Mouse (Mus musculus) heart, postnatal 0 days (tissue): ENCODE data around the gene Tubb2a.

Source experiments
- CTCF ChIP-seq: IDR thresholded peaks from 2 replicates; pipeline ENCODE4 v1.5.1; 2016; ENCODE audit warnings: antibody characterized with exemption, control low read depth, low read depth
- EP300 ChIP-seq: IDR thresholded peaks from 2 replicates; pipeline ENCODE4 v1.6.1; 2016; ENCODE audit warnings: antibody characterized with exemption, low read depth

- TF ChIP-seq CTCF (no peak), EP300 (no peak)
Observed at GRCm38 (mm10) chr13:34070296-34070695, 7.5 kb downstream of the Tubb2a start.
